Mouse (Mus musculus) heart, adult 2 months (tissue): Measurements from ENCODE around the gene Rrp36. TPM values are rescaled to one million over a fixed set of nuclear protein-coding genes. Genes with fewer than 3 reads are reported as not detected.
A peak's percentile ranks its signal among the peaks of the same experiment; 100 is the strongest.

Experiments
- DNase-seq, 2 experiments: peaks; one replicate each; pipeline ENCODE4 v3.0.0; 2021
- H3K27ac ChIP-seq: fragments of 200-600 bp; 2 replicates; pipeline ENCODE4 v1.8.1; 2022
- H3K27me3 ChIP-seq: fragments of 200-500 bp; 2 replicates; pipeline ENCODE4 v1.6.1; 2012; ENCODE audit warnings: mild to moderate bottlenecking, low read length, inconsistent platforms, mixed read lengths; ENCODE audit not compliant: control insufficient read depth, insufficient read depth
- H3K36me3 ChIP-seq: fragments of 200-500 bp; 2 replicates; pipeline ENCODE4 v1.6.1; 2012; ENCODE audit warnings: low read length, inconsistent platforms; ENCODE audit not compliant: control insufficient read depth, insufficient read depth
- H3K4me1 ChIP-seq: fragments of 200-500 bp; 2 replicates; pipeline ENCODE4 v1.6.1; 2011; ENCODE audit warnings: low read length; ENCODE audit not compliant: control insufficient read depth, insufficient read depth
- H3K4me3 ChIP-seq: fragments of 200-600 bp; 2 replicates; pipeline ENCODE4 v1.8.1; 2022
- H3K79me2 ChIP-seq: fragments of 200-500 bp; replicated peaks from 2 replicates; pipeline ENCODE4 v1.6.1; 2012; ENCODE audit warnings: mild to moderate bottlenecking, inconsistent platforms, low read length, moderate library complexity, mixed read lengths; ENCODE audit not compliant: control insufficient read depth, insufficient read depth
- H3K9ac ChIP-seq: fragments of 200-500 bp; 2 replicates; pipeline ENCODE4 v1.6.1; 2012; ENCODE audit warnings: low read depth, mild to moderate bottlenecking, control low read depth, inconsistent platforms, low read length, mixed read lengths
- CTCF ChIP-seq: fragments of 200-600 bp; IDR thresholded peaks from 2 replicates; pipeline ENCODE4 v1.8.1; 2022; ENCODE audit warnings: antibody characterized with exemption, mild to moderate bottlenecking, moderate library complexity
- EP300 ChIP-seq: fragments of 200-500 bp; IDR thresholded peaks from 2 replicates; pipeline ENCODE4 v1.6.1; 2011; ENCODE audit warnings: low read depth, low read length, control low read depth; ENCODE audit not compliant: insufficient read depth
- POLR2A ChIP-seq: fragments of 200-500 bp; IDR thresholded peaks from 2 replicates; pipeline ENCODE4 v1.6.1; 2011; ENCODE audit warnings: mild to moderate bottlenecking, low read depth, low read length, control low read depth; ENCODE audit not compliant: insufficient read depth
- WGBS: fragments of 180-500 bp; shearing (Covaris S2); methylation state at CpG from one replicate; pipeline ENCODE4 v1.1.7; 2018; 5-methylcytosine and 5-hydroxymethylcytosine counted together
- intact Hi-C: fragments of 180-260 bp; cut with DNase I; formaldehyde crosslinking; loops from one replicate; pipeline ENCODE4 v1.15.1; 2025
- polyA plus RNA-seq: library from polyadenylated mRNA; depleted of rRNA; stranded (reverse); fragments of >200 nt; gene quantifications from 2 replicates; pipeline ENCODE4 v1.2.3, GENCODE M21; 2012
- total RNA-seq, 2 experiments: library from RNA; stranded (reverse); gene quantifications; 2 replicates each; pipeline ENCODE4 v1.2.3; 2021

The Rrp36 gene
- total and polyA plus RNA-seq, 3 experiments: 10.7 to 19.4 (median 11.3) TPM

- WGBS: under 1% methylated on average over 67 of the region's 76 CpGs
- intact Hi-C loops: loop anchor here (2.0 to 5.0 kb wide), 4 partner anchors 31 to 159 kb away; partner anchors contain the start of genes Cnpy3 and Klhdc3
Measured at GRCm38 (mm10) chr17:46711612-46712271, 37.6 kb upstream of the Rrp36 start.

GRCm38 (mm10) chr17:46710959-46711597 lies 36.9 kb upstream of the Rrp36 start, which contains the start of gene Pex6:
Pex6 (plus strand) TSS chr17:46711463.
- peak within 1 kb of the TSS; percentile 75 for H3K4me3 ChIP-seq
- no peaks in the 10 kb centered on the region for H3K27me3 ChIP-seq
- peak; percentile 93 to 94 for DNase-seq
- H3K4me1 ChIP-seq: peaks cover 3% of the 10 kb centered on the region
- H3K36me3 ChIP-seq: 0 out of 2 replicates have a peak, but pooled peaks cover 2% of the 10 kb centered on the region
- intact Hi-C loops: loop anchor here (2.0 to 5.0 kb wide), 3 partner anchors 41 to 159 kb away; partner anchors contain the start of gene Cnpy3
- TF ChIP-seq CTCF (no peak), EP300 (0 out of 2 replicates have a peak, but pooled peaks have one; percentile 57), POLR2A (peak; percentile 89)
- H3K79me2 ChIP-seq: peaks cover 2% of the 10 kb centered on the region; the same call in 1 of the 2 replicates
- H3K9ac ChIP-seq: peak within 1 kb of the TSS; percentile 98
- WGBS: 7% methylated on average over 28 of the region's 36 CpGs
- H3K27ac ChIP-seq: peak within 1 kb of the TSS; percentile 86

More at GRCm38 (mm10) chr17:46711612-46712271, 37.6 kb upstream of the Rrp36 start:
- Histone ChIP-seq H3K4me3 (peak overlapping the region; percentile 75), H3K36me3 (0 out of 2 replicates have a peak, but pooled peaks cover 2% of the 10 kb centered on the region), H3K4me1 (peaks cover 3% of the 10 kb centered on the region), H3K79me2 (peaks cover 2% of the 10 kb centered on the region; the same call in 1 of the 2 replicates), H3K27ac (peak overlapping the region; percentile 86), H3K9ac (peak overlapping the region; percentile 98), H3K27me3 (no peaks in the 10 kb centered on the region)
- DNase-seq: peak; percentile 60 to 62
- TF ChIP-seq CTCF (no peak), POLR2A (no peak), EP300 (no peak)

- peak in 1 of 2 experiments; percentile 67 for DNase-seq
- peaks cover 9% of the 10 kb centered on the region for H3K4me1 ChIP-seq
- intact Hi-C loops: loop anchor here (10.0 kb wide), 1 partner anchor 382 kb away; the partner anchor contains the start of gene Abcc10
- H3K27ac ChIP-seq: no peak overlapping the region
- 85% methylated on average over 14 of the region's 14 CpGs for WGBS
- no peak overlapping the region for H3K4me3 ChIP-seq
- H3K79me2 ChIP-seq: 0 out of 2 replicates have a peak, but pooled peaks cover 3% of the 10 kb centered on the region
- H3K36me3 ChIP-seq: no peaks in the 10 kb centered on the region
- H3K27me3 ChIP-seq: no peaks in the 10 kb centered on the region
- no peak overlapping the region for H3K9ac ChIP-seq
- TF ChIP-seq POLR2A (no peak), CTCF (no peak), EP300 (no peak)
Measured at GRCm38 (mm10) chr17:46706375-46707089, 32.4 kb upstream of the Rrp36 start.

GRCm38 (mm10) chr17:46704887-46705835 lies 31.0 kb upstream of the Rrp36 start, which contains the start of gene Ppp2r5d:
Ppp2r5d (minus strand) TSS chr17:46705111.
- H3K9ac ChIP-seq: peak within 1 kb of the TSS; percentile 90
- DNase-seq: peak; percentile 97 to 98
- H3K4me3 ChIP-seq: peak within 1 kb of the TSS; percentile 78
- no peak for TF ChIP-seq EP300
- peak; percentile 94 for TF ChIP-seq POLR2A
- TF ChIP-seq CTCF: peak; percentile 31
- 0 out of 2 replicates have a peak, but pooled peaks cover 3% of the 10 kb centered on the region for H3K79me2 ChIP-seq
- peaks cover 11% of the 10 kb centered on the region for H3K4me1 ChIP-seq
- peak within 1 kb of the TSS; percentile 88 for H3K27ac ChIP-seq
- 1% methylated on average over 48 of the region's 48 CpGs for WGBS
- intact Hi-C loops: loop anchor here (10.0 kb wide), 1 partner anchor 380 kb away; the partner anchor contains the start of gene Abcc10
- H3K36me3 ChIP-seq: no peaks in the 10 kb centered on the region
- H3K27me3 ChIP-seq: no peaks in the 10 kb centered on the region
